Comparison of ENCODE assay signal across 9 mouse cellular contexts in the genomic region with DNA sequence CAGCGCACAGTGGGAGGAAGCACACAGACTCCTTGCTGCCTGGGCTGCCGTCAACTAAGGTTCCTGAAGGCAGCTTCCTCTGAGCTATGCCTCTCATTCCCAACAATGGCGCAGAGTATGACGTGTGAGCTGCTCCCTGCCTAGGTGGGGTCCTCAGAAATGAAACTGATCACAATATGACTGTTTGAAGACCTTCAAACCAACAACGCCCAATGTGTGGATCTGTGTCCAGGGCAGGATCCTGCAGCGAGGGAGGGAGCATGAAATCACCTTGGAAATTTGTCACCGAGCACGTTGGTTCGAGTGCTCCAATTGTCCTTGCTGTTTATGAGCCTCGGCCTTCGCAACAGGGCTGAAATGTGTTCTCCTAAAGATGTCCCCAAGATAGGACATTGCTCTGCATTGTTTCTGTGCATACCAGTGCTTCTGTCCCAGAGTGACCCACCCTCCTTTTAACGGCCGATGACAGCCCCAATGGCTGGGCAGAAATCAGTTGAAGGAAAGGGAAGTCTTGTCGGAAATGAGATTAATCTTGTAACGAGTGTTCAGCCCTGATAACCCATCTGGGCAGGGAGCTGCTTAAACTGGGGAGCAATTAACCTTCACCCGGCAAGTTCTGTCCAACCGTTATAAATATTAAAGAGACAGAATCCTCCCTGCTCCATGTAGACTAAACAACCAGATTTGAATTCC.
DNase-seq lines count a peak whose midpoint lies in the region; ATAC-seq and TF ChIP-seq lines count a peak whose summit lies in the region.
"Had no signal": no experiment of that assay in that cellular context is flagged by ENCODE, and none has a peak within 500 bp of the region (broad histone marks: within the 10 kb centered on the region; RNA-seq: fewer than 3 reads in every experiment).

No protein-coding gene starts in this region.

- peak overlapping the region; percentile 62 for H3K27ac ChIP-seq in liver, embryonic 12.5 days
- peak overlapping the region; percentile 20 for H3K27ac ChIP-seq in small intestine, adult 2 months (ENCODE audit: insufficient read depth, low read depth, low read length)

- no peaks in the 10 kb centered on the region for H3K36me3 ChIP-seq in liver, embryonic 12.5 days
- no peaks in the 10 kb centered on the region for H3K36me3 ChIP-seq in small intestine, adult 2 months (ENCODE audit: control insufficient read depth, insufficient read depth, low read length)

- peak overlapping the region; percentile 5; the same call in 1 of the 2 replicates for H3K4me3 ChIP-seq in liver, embryonic 12.5 days
- no peak overlapping the region for H3K4me3 ChIP-seq in small intestine, adult 2 months (ENCODE audit: low read depth, low read length)

- no peak for TF ChIP-seq POLR2A in small intestine, adult 2 months (IDR thresholded peaks at IDR 0.05; ENCODE audit: low read depth, low read length)

- H3K9ac ChIP-seq in liver, embryonic 12.5 days = no peak overlapping the region

- intact Hi-C loops in heart, postnatal 10 days (cut with DNase I) = no loop called here

- 17% methylated on average over 17 of the region's 17 CpGs for WGBS in liver, embryonic 12.5 days (ENCODE audit: insufficient replicate concordance)
- WGBS in small intestine, adult 2 months = 37% methylated on average over 17 of the region's 17 CpGs

- H3K9me3 ChIP-seq in liver, embryonic 12.5 days (replicated peaks) = no peaks in the 10 kb centered on the region

- peak overlapping the region; percentile 59 for H3K4me2 ChIP-seq in liver, embryonic 12.5 days
- H3K4me2 ChIP-seq: midbrain, embryonic 11.5 days had no signal

- TF ChIP-seq CTCF in small intestine, adult 2 months (IDR thresholded peaks at IDR 0.05; ENCODE audit: extremely low read depth, insufficient read length, insufficient replicate concordance, low read depth, low read length) = no peak

- peaks cover 59% of the 10 kb centered on the region for H3K4me1 ChIP-seq in liver, embryonic 12.5 days
- H3K4me1 ChIP-seq in small intestine, adult 2 months (ENCODE audit: control insufficient read depth, insufficient read depth, insufficient read length, low read length) = peaks cover 10% of the 10 kb centered on the region; the same call in 1 of the 2 replicates

- peak; percentile 66 for ATAC-seq in liver, embryonic 12.5 days

- DNase-seq in embryo, embryonic 10 days (ENCODE audit: low spot score) = peak; percentile 23
- DNase-seq in embryo, embryonic 9.5 days (ENCODE audit: extremely low spot score) = no peak
- DNase-seq in heart, postnatal 10 days = peak; percentile 61 to 64
- DNase-seq in right cerebral cortex, postnatal 36 days (ENCODE audit: low spot score in 2 of 2) = no peak
- no peak for DNase-seq in cerebellum, postnatal 4 days (ENCODE audit: low spot score in 2 of 2)
- no peak for DNase-seq in urinary bladder, adult 18-20 months (ENCODE audit: low spot score in 2 of 2)

- peaks cover 25% of the 10 kb centered on the region for H3K27me3 ChIP-seq in liver, embryonic 12.5 days (replicated peaks)
- H3K27me3 ChIP-seq in small intestine, adult 2 months (ENCODE audit: control insufficient read depth, insufficient read depth, low read length) = no peaks in the 10 kb centered on the region

Comparison
In these comparisons a context has a peak if more than half of its experiments do, and no peak if none do; other contexts are left out.
1. DNase-seq: peak in embryo, embryonic 10 days (single experiment) and heart, postnatal 10 days (2 of 2); none in embryo, embryonic 9.5 days (single experiment), right cerebral cortex, postnatal 36 days (0 of 2), cerebellum, postnatal 4 days (0 of 2) and urinary bladder, adult 18-20 months (0 of 2).